27 mouse cellular contexts compared by ENCODE assay signal in the genomic region with DNA sequence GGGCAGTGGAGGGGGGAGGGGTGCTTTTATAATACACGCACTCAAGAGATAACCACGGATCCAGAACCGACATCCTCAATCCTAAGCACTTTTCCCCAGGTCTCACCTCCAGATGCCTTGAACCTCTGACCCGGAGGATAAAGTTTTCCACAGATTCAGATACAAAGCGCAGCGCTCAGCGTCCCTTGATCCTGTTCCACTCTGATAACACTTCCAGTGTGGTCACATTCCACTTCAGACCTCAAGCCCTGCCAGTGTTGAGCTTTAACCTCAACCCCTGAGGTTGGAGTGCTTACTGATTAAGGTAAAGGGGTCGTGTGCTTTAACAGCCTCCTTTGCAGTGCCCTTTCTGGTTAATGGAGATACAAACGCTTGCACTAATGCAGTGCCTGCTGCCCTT. TPM values are rescaled to one million over a fixed set of nuclear protein-coding genes. Genes with fewer than 3 reads are reported as not detected.
DNase-seq lines count a peak whose midpoint lies in the region; ATAC-seq and TF ChIP-seq lines count a peak whose summit lies in the region.
"Had no signal": no experiment of that assay in that cellular context is flagged by ENCODE, and none has a peak within 500 bp of the region (broad histone marks: within the 10 kb centered on the region; RNA-seq: fewer than 3 reads in every experiment).

No protein-coding gene starts in this region.

- no peak for ATAC-seq in heart, embryonic 13.5 days (ENCODE audit: extremely low read depth, insufficient number of reproducible peaks, low FRiP score, low TSS enrichment)
- ATAC-seq in megakaryocyte-erythroid progenitor cell, adult 5-6 weeks (replicated peaks; ENCODE audit: low FRiP score, low TSS enrichment, poor library complexity, severe bottlenecking): peak; percentile 37; the same call in 1 of the 2 replicates
- ATAC-seq: forebrain, embryonic 16.5 days; Patski had no signal

- peaks cover 22% of the 10 kb centered on the region for H3K4me1 ChIP-seq in heart, embryonic 13.5 days
- peaks cover 80% of the 10 kb centered on the region for H3K4me1 ChIP-seq in E14TG2a.4 (replicated peaks; ENCODE audit: low read depth, low read length)
- peaks cover 5% of the 10 kb centered on the region for H3K4me1 ChIP-seq in ES-Bruce4 (ENCODE audit: control insufficient read depth, insufficient read depth, low read length)

- TF ChIP-seq CTCF in E14TG2a.4 (conservative IDR thresholded peaks at IDR 0.05; ENCODE audit: low read length) (no peak), ES-Bruce4 (IDR thresholded peaks at IDR 0.05; ENCODE audit: low read depth, low read length) (no peak)

- no peak overlapping the region for H3K27ac ChIP-seq in heart, embryonic 13.5 days (replicated peaks)
- H3K27ac ChIP-seq in ES-Bruce4 (ENCODE audit: insufficient read depth, low read length): peak overlapping the region; percentile 90
- H3K27ac ChIP-seq: embryonic facial prominence, embryonic 12.5 days; hindbrain, embryonic 13.5 days; limb, embryonic 13.5 days; lung, embryonic 15.5 days; midbrain, embryonic 12.5 days; neural tube, embryonic 13.5 days had no signal

- H3K4me2 ChIP-seq in heart, embryonic 13.5 days: peak overlapping the region; percentile 24
- H3K4me2 ChIP-seq: embryonic facial prominence, embryonic 12.5 days; hindbrain, embryonic 13.5 days; limb, embryonic 13.5 days; liver, embryonic 11.5 days; lung, embryonic 15.5 days; midbrain, embryonic 12.5 days; neural tube, embryonic 13.5 days had no signal

- H3K36me3 ChIP-seq in heart, embryonic 13.5 days: no peaks in the 10 kb centered on the region
- no peaks in the 10 kb centered on the region for H3K36me3 ChIP-seq in E14TG2a.4 (ENCODE audit: insufficient read depth, low read length)
- H3K36me3 ChIP-seq in ES-Bruce4 (ENCODE audit: control insufficient read depth, insufficient read depth, low read length, poor library complexity, severe bottlenecking): no peaks in the 10 kb centered on the region
- H3K36me3 ChIP-seq: embryonic facial prominence, embryonic 12.5 days; hindbrain, embryonic 13.5 days; limb, embryonic 13.5 days; lung, embryonic 15.5 days; midbrain, embryonic 12.5 days; neural tube, embryonic 13.5 days had no signal

- TF ChIP-seq POLR2A in ES-Bruce4 (IDR thresholded peaks at IDR 0.05; ENCODE audit: insufficient read depth, low read length): no peak

- H3K9me3 ChIP-seq in heart, embryonic 13.5 days: no peaks in the 10 kb centered on the region
- H3K9me3 ChIP-seq in E14TG2a.4 (ENCODE audit: low read length) (no peaks in the 10 kb centered on the region), ES-Bruce4 (replicated peaks; ENCODE audit: control insufficient read depth, insufficient read depth, low read length, poor library complexity, severe bottlenecking) (no peaks in the 10 kb centered on the region)
- H3K9me3 ChIP-seq: embryonic facial prominence, embryonic 12.5 days; hindbrain, embryonic 13.5 days; limb, embryonic 13.5 days; lung, embryonic 15.5 days; midbrain, embryonic 12.5 days; neural tube, embryonic 13.5 days had no signal

- H3K9ac ChIP-seq in heart, embryonic 13.5 days: no peak overlapping the region
- H3K9ac ChIP-seq in ES-Bruce4 (ENCODE audit: low read depth, poor library complexity, severe bottlenecking): peak overlapping the region; percentile 4; the same call in 1 of the 2 replicates
- H3K9ac ChIP-seq: embryonic facial prominence, embryonic 12.5 days; hindbrain, embryonic 13.5 days; limb, embryonic 13.5 days; lung, embryonic 15.5 days; midbrain, embryonic 12.5 days; neural tube, embryonic 13.5 days had no signal

- 8% methylated on average over 9 of the region's 9 CpGs for WGBS in heart, embryonic 13.5 days

- no peak for TF ChIP-seq EP300 in ES-Bruce4 (IDR thresholded peaks at IDR 0.05; ENCODE audit: insufficient read depth, low read depth, low read length)

- no peak for DNase-seq in heart, adult 9 months (ENCODE audit: low spot score in 2 of 2)
- no peak for DNase-seq in gastrocnemius, postnatal 25 days
- DNase-seq in spleen, postnatal 10 days (ENCODE audit: low spot score in 2 of 2): no peak
- DNase-seq: B cell, adult 2 months; cerebellum, adult 11-12 months; cerebellum, adult 9-11 months; embryo, embryonic 11 days; gastrocnemius, postnatal 10 days; heart, postnatal 36 days; kidney, adult 18-20 months; kidney, postnatal 14 days; thymus, postnatal 14 days had no signal

- H3K27me3 ChIP-seq in heart, embryonic 13.5 days (replicated peaks): peaks cover 12% of the 10 kb centered on the region; the same call in 1 of the 2 replicates
- no peaks in the 10 kb centered on the region for H3K27me3 ChIP-seq in E14TG2a.4 (ENCODE audit: insufficient read depth, low read length)
- H3K27me3 ChIP-seq in ES-Bruce4 (ENCODE audit: control insufficient read depth, insufficient read depth, low read length, poor library complexity, severe bottlenecking): no peaks in the 10 kb centered on the region
- H3K27me3 ChIP-seq: embryonic facial prominence, embryonic 12.5 days; hindbrain, embryonic 13.5 days; limb, embryonic 13.5 days; lung, embryonic 15.5 days; midbrain, embryonic 12.5 days; neural tube, embryonic 13.5 days; Patski had no signal

- H3K4me3 ChIP-seq in heart, embryonic 13.5 days: no peak overlapping the region
- H3K4me3 ChIP-seq in E14TG2a.4 (replicated peaks; ENCODE audit: low read length) (peak overlapping the region; percentile 66), ES-Bruce4 (ENCODE audit: low read depth, low read length) (peak overlapping the region; percentile 10; the same call in 1 of the 2 replicates)
- H3K4me3 ChIP-seq: embryonic facial prominence, embryonic 12.5 days; hindbrain, embryonic 13.5 days; limb, embryonic 13.5 days; lung, embryonic 15.5 days; midbrain, embryonic 12.5 days; neural tube, embryonic 13.5 days had no signal

RNA-seq across cellular contexts. Expression of gene Slc5a11, which starts 4.7 kb away (rescaled TPM):
- 0.08 and 0.28 TPM in 2 replicates for polyA plus RNA-seq in heart, embryonic 13.5 days (2015; fragmentation: Nextera tagmentation; extraction: Ambion mirVana)
- polyA plus RNA-seq in ES-Bruce4 (2011; ENCODE audit: insufficient read depth, insufficient read length, low read depth, missing spikeins): 2.3 TPM in 2 replicates
- total RNA-seq in megakaryocyte-erythroid progenitor cell, adult 5-6 weeks (2014; fragmentation: Nextera tagmentation): not detected in 2 replicates
- not detected in 2 replicates for total RNA-seq in megakaryocyte-erythroid progenitor cell, adult 5-6 weeks (2017)
- total RNA-seq in gastrocnemius, postnatal 25 days (2021): not detected
- total RNA-seq: adrenal gland, postnatal 14 days; gastrocnemius, postnatal 10 days; heart, postnatal 36 days; MEL had no signal
- polyA plus RNA-seq: neural tube, embryonic 13.5 days; Patski had no signal
